ENCODE assay signal across 8 mouse cellular contexts in genomic region chr2:157468130-157468796, GRCm38 (mm10). TPM values are rescaled to one million over a fixed set of nuclear protein-coding genes. Genes with fewer than 3 reads are reported as not detected.
DNase-seq lines count a peak whose midpoint lies in the region; ATAC-seq and TF ChIP-seq lines count a peak whose summit lies in the region.

No protein-coding gene starts in this region.

- no peak for TF ChIP-seq POLR2A in heart, adult 2 months (IDR thresholded peaks at IDR 0.05; ENCODE audit: insufficient read depth, low read depth, low read length)
- TF ChIP-seq POLR2A in MEL (IDR thresholded peaks at IDR 0.05; ENCODE audit: control insufficient read depth in 1 of 2, insufficient read depth in 1 of 2, low read depth in 1 of 2, low read length in 2 of 2, poor library complexity in 1 of 2), result no peak

- no peak overlapping the region for H3K4me2 ChIP-seq in liver, postnatal 0 days (ENCODE audit: low read depth, low read length)

- H3K4me3 ChIP-seq in heart, adult 2 months, result no peak overlapping the region
- no peak overlapping the region for H3K4me3 ChIP-seq in MEL (ENCODE audit: control insufficient read depth in 1 of 2, insufficient read depth in 1 of 2, low read depth in 2 of 2, low read length in 2 of 2)
- H3K4me3 ChIP-seq in liver, postnatal 0 days (ENCODE audit: low read depth, low read length), result no peak overlapping the region

- no peak for DNase-seq in heart, adult 2 months
- no peak for DNase-seq in heart, adult 11 months
- DNase-seq in 3T3-L1 (ENCODE audit: low read depth, low spot score) (peak; percentile 24), MEL (ENCODE audit: low read depth, low spot score) (peak; percentile 21)
- DNase-seq in liver, postnatal 0 days, result peak; percentile 53
- no peak for DNase-seq in adrenal gland, postnatal 4 days (ENCODE audit: low spot score in 2 of 2)
- no peak for DNase-seq in left cerebral cortex, adult 11 months (ENCODE audit: low spot score)
- no peak for DNase-seq in frontal cortex, postnatal 36 days (ENCODE audit: low spot score in 2 of 2)

- H3K79me2 ChIP-seq in heart, adult 2 months (replicated peaks; ENCODE audit: control insufficient read depth, insufficient read depth, low read length), result no peaks in the 10 kb centered on the region
- no peaks in the 10 kb centered on the region for H3K79me2 ChIP-seq in MEL (ENCODE audit: control insufficient read depth, insufficient read depth, low read length, poor library complexity)

- H3K27me3 ChIP-seq in heart, adult 2 months (ENCODE audit: control insufficient read depth, insufficient read depth, low read length), result no peaks in the 10 kb centered on the region
- peaks cover 0 to 15% of the 10 kb centered on the region in 2 experiments; a peak in 3 of 4 replicates for H3K27me3 ChIP-seq in MEL (ENCODE audit: control insufficient read depth in 1 of 2, insufficient read depth in 2 of 2, low read length in 2 of 2)
- H3K27me3 ChIP-seq in liver, postnatal 0 days (ENCODE audit: insufficient read depth, low read length), result no peaks in the 10 kb centered on the region

- no peak for TF ChIP-seq EP300 in heart, adult 2 months (IDR thresholded peaks at IDR 0.05; ENCODE audit: insufficient read depth, low read depth, low read length)
- no peak for TF ChIP-seq EP300 in MEL (IDR thresholded peaks at IDR 0.05; ENCODE audit: low read depth in 1 of 2, low read length in 2 of 2)
- no peak for TF ChIP-seq EP300 in liver, postnatal 0 days (IDR thresholded peaks at IDR 0.05; ENCODE audit: low read depth)

- intact Hi-C loops in heart, adult 2 months (cut with DNase I), result no loop called here

- H3K4me1 ChIP-seq in heart, adult 2 months (ENCODE audit: control insufficient read depth, insufficient read depth, low read length), result no peaks in the 10 kb centered on the region
- no peaks in the 10 kb centered on the region for H3K4me1 ChIP-seq in MEL (ENCODE audit: control insufficient read depth in 1 of 2, insufficient read depth in 2 of 2, low read length in 2 of 2)
- 0 out of 2 replicates have a peak, but pooled peaks cover under 1% of the 10 kb centered on the region for H3K4me1 ChIP-seq in liver, postnatal 0 days (ENCODE audit: insufficient read depth)

- no peak overlapping the region for H3K27ac ChIP-seq in heart, adult 2 months
- no peak overlapping the region for H3K27ac ChIP-seq in MEL (ENCODE audit: control insufficient read depth, low read depth, low read length)
- H3K27ac ChIP-seq in liver, postnatal 0 days (ENCODE audit: low read depth), result no peak overlapping the region

- WGBS in heart, adult 2 months, result 80% methylated on average over 8 of the region's 8 CpGs
- 68% methylated on average over 8 of the region's 8 CpGs for WGBS in liver, postnatal 0 days (ENCODE audit: insufficient replicate concordance)

- H3K36me3 ChIP-seq in heart, adult 2 months (ENCODE audit: control insufficient read depth, insufficient read depth, low read length), result no peaks in the 10 kb centered on the region
- no peaks in the 10 kb centered on the region for H3K36me3 ChIP-seq in MEL (ENCODE audit: control insufficient read depth in 1 of 2, insufficient read depth in 2 of 2, low read length in 2 of 2)
- H3K36me3 ChIP-seq in liver, postnatal 0 days (replicated peaks; ENCODE audit: insufficient read depth, low read length), result no peaks in the 10 kb centered on the region

- peak; percentile 65 for TF ChIP-seq CTCF in heart, adult 2 months (IDR thresholded peaks at IDR 0.05)
- peak; percentile 63 to 89 (median 67) for TF ChIP-seq CTCF in MEL (IDR thresholded peaks at IDR 0.05 in 2 of 3, conservative IDR thresholded peaks at IDR 0.05 in 1 of 3; ENCODE audit: control insufficient read depth in 1 of 3, insufficient read depth in 1 of 3, low read depth in 2 of 3, low read length in 3 of 3, poor library complexity in 1 of 3, severe bottlenecking in 1 of 3)
- TF ChIP-seq CTCF in liver, postnatal 0 days (IDR thresholded peaks at IDR 0.05; ENCODE audit: low read depth), result peak; percentile 67

- peak; percentile 48 for TF ChIP-seq RAD21 in MEL (IDR thresholded peaks at IDR 0.05; ENCODE audit: low read depth, low read length)

- H3K9me3 ChIP-seq in MEL (replicated peaks; ENCODE audit: insufficient read depth, low read length), result no peaks in the 10 kb centered on the region
- H3K9me3 ChIP-seq in liver, postnatal 0 days (ENCODE audit: low read length), result no peaks in the 10 kb centered on the region

- H3K9ac ChIP-seq in heart, adult 2 months (ENCODE audit: low read depth, low read length), result no peak overlapping the region
- H3K9ac ChIP-seq in MEL (ENCODE audit: control insufficient read depth, low read depth, low read length, poor library complexity, severe bottlenecking), result no peak overlapping the region
- no peak overlapping the region for H3K9ac ChIP-seq in liver, postnatal 0 days (replicated peaks)

- ATAC-seq in liver, postnatal 0 days, result no peak

TF ChIP-seq in MEL, 35 proteins besides CTCF, POLR2A, EP300 and RAD21:
- no peak for TF ChIP-seq CHD1 (IDR thresholded peaks at IDR 0.05; ENCODE audit: low read depth, low read length)
- TF ChIP-seq MYB (IDR thresholded peaks at IDR 0.05; ENCODE audit: low read depth, low read length), result no peak
- TF ChIP-seq BHLHE40 (IDR thresholded peaks at IDR 0.05; ENCODE audit: borderline replicate concordance, low read depth, low read length), result no peak
- no peak for TF ChIP-seq UBTF (IDR thresholded peaks at IDR 0.05; ENCODE audit: borderline replicate concordance, insufficient read depth, low read depth, low read length)
- peak; percentile 48 for TF ChIP-seq SMC3 (IDR thresholded peaks at IDR 0.05; ENCODE audit: low read depth, low read length)

RNA-seq across cellular contexts. Expression of gene Src, which starts 50.0 kb away (rescaled TPM):
- total RNA-seq in heart, adult 2 months (2021), result 1 to 10 TPM; 4.0 to 4.1 TPM
- polyA plus RNA-seq in heart, adult 2 months (2012; rRNA removed), result 5.4 and 5.8 TPM in 2 replicates
- total RNA-seq in MEL (2012; rRNA removed), result 0.23 and 0.29 TPM in 2 replicates
- polyA plus RNA-seq in MEL (2012; ENCODE audit: insufficient read depth in 1 of 2, insufficient read length in 2 of 2, low read depth in 1 of 2, low replicate concordance in 2 of 2, missing spikeins in 1 of 2), result 1 to 10 TPM in 1 of 2 experiments, not detected in 1; 4.2 TPM
- 1.6 and 1.8 TPM in 2 replicates for polyA plus RNA-seq in liver, postnatal 0 days (2015; fragmentation: Nextera tagmentation; extraction: Ambion mirVana)
- total RNA-seq in adrenal gland, postnatal 4 days (2021), result 10 to 100 TPM; 34.0 to 36.7 TPM

Comparison
In these comparisons a context has a peak if more than half of its experiments do, and no peak if none do; other contexts are left out.
1. DNase-seq: peak in 3T3-L1 (single experiment), MEL (single experiment) and liver, postnatal 0 days (single experiment); none in heart, adult 2 months (0 of 2), heart, adult 11 months (single experiment), adrenal gland, postnatal 4 days (0 of 2), left cerebral cortex, adult 11 months (single experiment) and frontal cortex, postnatal 36 days (0 of 2).
2. RNA of gene Src, which starts 50.0 kb away (total RNA-seq): 34.0 to 36.7 TPM in adrenal gland, postnatal 4 days; 4.0 to 4.1 TPM in heart, adult 2 months and 0.23 to 0.29 TPM in MEL; every median in the first group is over 4 times any median in the second.
3. Peak in every context shown above with its lines, with median percentiles within 50 percentile points of each other: CTCF ChIP-seq.